Mouse (Mus musculus): Measurements from ENCODE around the gene Gm48551. TPM values are rescaled to one million over a fixed set of nuclear protein-coding genes. Genes with fewer than 3 reads are reported as not detected.
A peak's percentile ranks its signal among the peaks of the same experiment; 100 is the strongest.

The Gm48551 gene
- polyA plus RNA-seq, 1 experiment: 2.1 TPM

DNA sequence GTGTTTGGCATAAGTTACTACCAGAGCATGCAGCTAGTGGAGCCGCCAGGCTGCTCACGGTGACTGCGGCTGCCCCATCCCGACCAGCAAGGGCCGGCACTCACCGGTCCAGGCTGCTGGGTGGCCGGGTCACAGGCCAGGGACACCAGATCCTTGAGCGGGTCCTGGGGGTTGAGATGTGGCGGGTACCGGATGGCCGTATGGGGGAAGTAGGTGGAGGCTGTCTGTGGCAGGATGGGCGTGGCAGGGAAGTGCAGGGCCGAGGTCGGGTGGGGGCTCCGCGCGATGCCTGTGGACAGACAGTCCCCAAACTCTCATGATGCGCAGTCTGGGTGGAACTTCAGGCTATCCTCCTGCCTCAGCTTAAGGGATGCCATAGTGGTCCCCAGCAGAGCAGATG, 20.5 kb downstream of the Gm48551 start:
- DNase-seq: peak; percentile 65
- 55% methylated on average over 18 of the region's 18 CpGs for WGBS
- peaks cover 12% of the 10 kb centered on the region for H3K36me3 ChIP-seq (ENCODE audit: control insufficient read depth, insufficient read depth, low read length)
- TF ChIP-seq CTCF (conservative IDR thresholded peaks at IDR 0.05; ENCODE audit: insufficient read depth, insufficient read length, low read depth, low read length): no peak
- TF ChIP-seq POLR2A (IDR thresholded peaks at IDR 0.05; ENCODE audit: low read depth, low read length): no peak
- H3K27me3 ChIP-seq (replicated peaks; ENCODE audit: control insufficient read depth, insufficient read depth, low read length): no peaks in the 10 kb centered on the region
- H3K27ac ChIP-seq (ENCODE audit: insufficient read depth, low read depth, low read length): peak overlapping the region; percentile 21
- H3K4me3 ChIP-seq (ENCODE audit: insufficient read depth, low read depth, low read length): no peak overlapping the region
- peaks cover 35% of the 10 kb centered on the region for H3K4me1 ChIP-seq (ENCODE audit: control insufficient read depth, insufficient read depth, low read length)

DNA sequence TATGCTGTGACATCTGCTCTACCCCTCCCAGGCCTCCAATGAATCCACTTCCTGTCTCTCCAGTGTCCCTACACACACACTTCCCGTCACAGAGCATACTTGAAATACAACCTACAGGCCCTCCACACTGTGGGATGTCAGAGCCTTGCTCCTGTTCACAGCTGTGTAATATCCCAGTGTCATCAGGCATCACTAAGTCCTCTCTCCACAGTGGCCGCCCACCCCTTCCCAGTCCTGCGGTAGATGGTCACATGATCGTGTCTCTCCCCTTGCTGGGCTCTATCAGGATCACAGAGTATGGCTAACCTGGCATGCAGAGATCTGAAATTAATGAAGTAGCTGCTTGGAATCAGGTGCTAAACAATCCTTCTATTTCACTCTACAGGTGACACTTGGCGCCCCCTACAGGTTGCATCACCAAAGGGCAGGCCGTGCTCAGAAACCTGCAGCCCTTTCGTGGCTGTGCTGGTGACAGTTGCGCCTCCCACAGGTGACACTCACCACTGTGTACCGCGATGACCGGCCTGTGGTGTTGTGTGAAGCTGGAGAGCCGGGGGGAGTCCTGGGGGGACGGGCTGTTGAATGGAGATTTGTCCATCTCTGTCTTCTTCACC, 21.4 kb downstream of the Gm48551 start:
- H3K4me1 ChIP-seq (ENCODE audit: control insufficient read depth, insufficient read depth, low read length): peaks cover 45% of the 10 kb centered on the region
- TF ChIP-seq CTCF (conservative IDR thresholded peaks at IDR 0.05; ENCODE audit: insufficient read depth, insufficient read length, low read depth, low read length): peak; percentile 70
- TF ChIP-seq POLR2A (IDR thresholded peaks at IDR 0.05; ENCODE audit: low read depth, low read length): no peak
- H3K27ac ChIP-seq (ENCODE audit: insufficient read depth, low read depth, low read length): 0 out of 2 replicates have a peak overlapping the region, but pooled peaks have one; percentile 9
- WGBS: 55% methylated on average over 13 of the region's 13 CpGs
- peaks cover 4% of the 10 kb centered on the region for H3K36me3 ChIP-seq (ENCODE audit: control insufficient read depth, insufficient read depth, low read length)
- no peaks in the 10 kb centered on the region for H3K27me3 ChIP-seq (replicated peaks; ENCODE audit: control insufficient read depth, insufficient read depth, low read length)
- H3K4me3 ChIP-seq (ENCODE audit: insufficient read depth, low read depth, low read length): no peak overlapping the region
- peak; percentile 67 for DNase-seq

DNA sequence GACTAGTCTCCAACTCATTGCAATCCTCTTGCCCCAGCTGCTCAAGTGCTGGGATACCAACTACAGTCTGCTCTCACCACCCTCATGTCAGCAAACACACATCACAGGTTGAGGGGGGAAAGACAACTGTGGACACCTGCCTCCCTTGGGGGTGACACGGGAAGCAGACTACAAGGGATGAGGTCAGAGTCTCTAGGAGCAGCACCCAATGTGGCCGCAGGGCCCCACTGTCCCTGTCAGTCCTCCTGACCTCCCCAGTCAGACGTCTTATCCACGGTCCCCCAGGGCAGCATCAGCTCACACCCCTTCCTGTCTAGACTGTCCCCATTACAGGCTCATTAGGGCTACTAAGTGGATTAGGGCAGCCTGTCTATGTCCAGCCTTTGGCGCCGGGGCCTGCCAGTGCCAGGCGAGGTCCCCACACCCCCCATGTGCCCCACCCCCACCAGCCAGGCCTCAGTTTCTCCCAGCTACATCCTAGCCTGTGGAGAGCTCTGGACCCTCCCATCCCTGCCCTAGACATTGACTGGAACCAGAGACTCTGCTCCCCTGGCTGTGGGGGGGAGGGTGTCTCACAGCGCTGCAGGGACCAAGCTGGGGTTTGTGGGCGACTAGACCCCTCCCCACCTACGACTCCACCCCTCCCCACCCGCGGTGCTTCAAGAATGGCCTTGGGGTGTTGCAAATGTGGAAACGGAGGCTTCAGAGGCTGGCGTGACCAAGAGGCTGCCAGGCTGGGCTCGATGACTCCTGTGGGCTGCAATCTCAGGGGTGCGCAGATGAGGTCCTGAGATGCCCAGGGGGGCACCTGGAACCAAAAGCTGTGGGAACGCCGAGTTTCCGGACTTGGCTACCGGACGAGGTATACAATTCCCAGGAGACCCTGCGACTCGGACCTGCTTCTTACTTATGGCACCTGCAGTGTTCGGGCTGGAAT, 22.5 kb downstream of the Gm48551 start:
- Histone ChIP-seq H3K27ac (ENCODE audit: insufficient read depth, low read depth, low read length) (peak overlapping the region; percentile 92), H3K36me3 (ENCODE audit: control insufficient read depth, insufficient read depth, low read length) (peaks cover 3% of the 10 kb centered on the region), H3K4me1 (ENCODE audit: control insufficient read depth, insufficient read depth, low read length) (peaks cover 49% of the 10 kb centered on the region), H3K27me3 (replicated peaks; ENCODE audit: control insufficient read depth, insufficient read depth, low read length) (no peaks in the 10 kb centered on the region), H3K4me3 (ENCODE audit: insufficient read depth, low read depth, low read length) (peak overlapping the region; percentile 21)
- WGBS: 54% methylated on average over 24 of the region's 24 CpGs
- TF ChIP-seq POLR2A (IDR thresholded peaks at IDR 0.05; ENCODE audit: low read depth, low read length) (no peak), CTCF (conservative IDR thresholded peaks at IDR 0.05; ENCODE audit: insufficient read depth, insufficient read length, low read depth, low read length) (no peak)
- DNase-seq: no peak

DNA sequence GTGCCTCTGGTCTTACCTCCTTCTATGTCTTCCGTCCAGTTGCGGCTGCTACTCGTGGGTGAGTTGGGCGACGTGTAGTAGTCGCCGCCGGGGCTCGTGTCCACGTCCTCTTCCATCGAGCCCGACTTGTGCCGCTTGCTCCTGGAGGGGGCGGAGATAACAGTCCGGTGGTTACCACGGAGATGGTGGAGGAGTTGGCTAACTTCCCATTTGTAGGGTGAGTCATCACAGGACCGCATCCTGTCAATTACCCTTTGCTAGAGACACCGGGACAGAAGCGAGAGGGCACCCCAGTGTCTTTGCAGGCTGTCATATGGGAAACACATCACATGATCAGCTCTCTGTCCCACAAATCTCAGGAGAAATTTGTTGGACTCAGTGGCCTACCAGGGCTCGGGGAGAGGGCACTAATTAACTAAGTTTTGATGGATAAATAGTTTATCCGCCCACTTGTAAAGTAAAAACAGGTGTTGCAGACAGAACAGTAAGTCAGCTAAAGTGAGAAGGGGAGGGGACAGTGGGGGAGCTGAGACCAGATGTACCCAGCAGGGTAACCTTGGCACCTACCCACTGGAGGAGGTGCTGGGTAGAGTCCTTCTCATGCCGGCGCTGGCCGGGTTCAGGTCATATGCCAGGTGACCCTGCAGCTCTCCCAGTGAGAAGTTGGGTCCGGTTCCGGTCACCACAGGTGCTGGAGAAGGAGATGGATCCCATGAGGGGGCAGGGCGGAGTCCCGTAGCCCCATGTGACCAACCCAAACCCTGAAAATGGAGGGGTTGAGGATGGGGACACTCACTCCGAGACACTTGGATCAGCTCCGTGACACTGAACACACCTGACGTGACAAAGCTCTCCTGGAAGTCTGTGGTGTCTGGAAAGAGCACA, 23.5 kb downstream of the Gm48551 start:
- Histone ChIP-seq H3K4me3 (ENCODE audit: insufficient read depth, low read depth, low read length) (peak overlapping the region; percentile 21), H3K36me3 (ENCODE audit: control insufficient read depth, insufficient read depth, low read length) (peaks cover 3% of the 10 kb centered on the region), H3K4me1 (ENCODE audit: control insufficient read depth, insufficient read depth, low read length) (peaks cover 51% of the 10 kb centered on the region), H3K27ac (ENCODE audit: insufficient read depth, low read depth, low read length) (peak overlapping the region; percentile 92), H3K27me3 (replicated peaks; ENCODE audit: control insufficient read depth, insufficient read depth, low read length) (no peaks in the 10 kb centered on the region)
- 20% methylated on average over 31 of the region's 31 CpGs for WGBS
- TF ChIP-seq CTCF (conservative IDR thresholded peaks at IDR 0.05; ENCODE audit: insufficient read depth, insufficient read length, low read depth, low read length) (no peak), POLR2A (IDR thresholded peaks at IDR 0.05; ENCODE audit: low read depth, low read length) (no peak)
- DNase-seq: peak; percentile 96

DNA sequence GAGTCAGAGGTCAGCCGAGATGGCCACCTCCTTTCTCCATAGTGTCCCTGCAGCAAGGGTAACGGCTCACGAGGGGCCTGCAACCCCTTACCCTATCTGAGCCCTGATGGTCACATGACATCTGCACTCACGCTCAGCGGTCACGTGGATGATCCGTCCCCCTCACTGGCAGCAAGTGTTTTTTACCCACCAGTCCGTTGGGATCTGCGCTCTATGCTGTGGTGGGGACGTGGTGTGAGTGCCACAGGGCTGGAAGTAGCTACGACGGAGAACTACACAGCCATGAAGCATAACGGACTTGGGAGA, 24.1 kb downstream of the Gm48551 start:
- WGBS: 41% methylated on average over 13 of the region's 13 CpGs

DNA sequence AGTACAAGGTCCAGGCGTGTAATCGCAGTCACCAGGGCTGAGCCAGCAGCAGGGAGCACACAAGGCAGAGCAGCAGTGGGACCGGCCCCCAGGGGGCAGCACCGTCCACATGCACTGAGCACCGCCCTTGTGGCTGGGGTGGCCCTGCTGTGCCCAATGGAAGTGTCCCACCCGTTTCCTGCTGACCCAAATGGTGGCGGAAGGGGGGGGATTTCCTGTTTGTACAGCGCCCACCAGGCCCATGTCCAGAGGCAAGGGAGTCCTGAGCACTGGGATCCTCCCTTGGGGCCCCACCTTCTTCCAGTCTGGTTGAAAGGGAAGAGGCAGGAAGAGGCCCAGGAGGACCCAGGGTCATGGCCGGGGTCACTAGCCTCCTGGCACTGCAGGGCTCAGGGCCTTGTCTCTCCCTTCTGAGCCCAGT, 24.6 kb downstream of the Gm48551 start:
- H3K4me1 ChIP-seq (ENCODE audit: control insufficient read depth, insufficient read depth, low read length): peaks cover 59% of the 10 kb centered on the region
- H3K27me3 ChIP-seq (replicated peaks; ENCODE audit: control insufficient read depth, insufficient read depth, low read length): no peaks in the 10 kb centered on the region
- H3K36me3 ChIP-seq (ENCODE audit: control insufficient read depth, insufficient read depth, low read length): peaks cover 2% of the 10 kb centered on the region; the same call in 1 of the 2 replicates
- no peak for TF ChIP-seq POLR2A (IDR thresholded peaks at IDR 0.05; ENCODE audit: low read depth, low read length)
- TF ChIP-seq CTCF (conservative IDR thresholded peaks at IDR 0.05; ENCODE audit: insufficient read depth, insufficient read length, low read depth, low read length): peak; percentile 96
- H3K27ac ChIP-seq (ENCODE audit: insufficient read depth, low read depth, low read length): peak overlapping the region; percentile 92
- peak; percentile 96 for DNase-seq
- no peak overlapping the region for H3K4me3 ChIP-seq (ENCODE audit: insufficient read depth, low read depth, low read length)
- 13% methylated on average over 9 of the region's 9 CpGs for WGBS

More for the DNA sequence above, 24.1 kb downstream of the Gm48551 start:
- no peak for TF ChIP-seq CTCF (conservative IDR thresholded peaks at IDR 0.05; ENCODE audit: insufficient read depth, insufficient read length, low read depth, low read length)
- no peak for TF ChIP-seq POLR2A (IDR thresholded peaks at IDR 0.05; ENCODE audit: low read depth, low read length)
- H3K27me3 ChIP-seq (replicated peaks; ENCODE audit: control insufficient read depth, insufficient read depth, low read length): no peaks in the 10 kb centered on the region
- H3K27ac ChIP-seq (ENCODE audit: insufficient read depth, low read depth, low read length): peak overlapping the region; percentile 92
- H3K36me3 ChIP-seq (ENCODE audit: control insufficient read depth, insufficient read depth, low read length): peaks cover 2% of the 10 kb centered on the region
- peaks cover 55% of the 10 kb centered on the region for H3K4me1 ChIP-seq (ENCODE audit: control insufficient read depth, insufficient read depth, low read length)
- H3K4me3 ChIP-seq (ENCODE audit: insufficient read depth, low read depth, low read length): no peak overlapping the region
- no peak for DNase-seq
